Mouse (Mus musculus) left cerebral cortex, adult 11 months (tissue): Measurements from ENCODE around the gene Plcb4.
A peak's percentile ranks its signal among the peaks of the same experiment; 100 is the strongest.
"Not testable (repeated sequence)": the region's sequence is repeated elsewhere in the genome, so short reads cannot be mapped to it uniquely, and the experiment has no call there.

Experiments used
- DNase-seq: peaks from one replicate; pipeline ENCODE4 v3.0.0; 2022; ENCODE audit warnings: low spot score

Plcb4 gene

DNA sequence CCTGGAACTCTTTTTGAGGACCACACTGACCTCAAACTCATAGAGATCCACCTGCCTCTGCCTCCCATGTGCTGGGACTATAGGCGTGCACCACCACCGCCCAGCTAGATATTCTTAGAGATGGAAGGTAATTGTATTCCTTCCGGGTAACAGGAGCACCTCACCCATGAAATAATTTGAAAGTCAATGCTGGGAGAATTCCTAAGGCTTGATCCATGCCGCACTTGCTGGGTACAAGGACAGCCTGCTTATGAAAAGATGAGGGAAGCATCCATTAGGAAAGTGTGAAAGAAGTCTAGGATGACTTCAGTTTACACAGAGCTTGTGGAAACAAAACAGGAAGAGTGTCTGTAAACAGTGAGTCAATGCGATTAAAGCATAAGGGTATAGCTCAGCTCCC lies 232.9 kb downstream of the Plcb4 start:
- no peak for DNase-seq

DNA sequence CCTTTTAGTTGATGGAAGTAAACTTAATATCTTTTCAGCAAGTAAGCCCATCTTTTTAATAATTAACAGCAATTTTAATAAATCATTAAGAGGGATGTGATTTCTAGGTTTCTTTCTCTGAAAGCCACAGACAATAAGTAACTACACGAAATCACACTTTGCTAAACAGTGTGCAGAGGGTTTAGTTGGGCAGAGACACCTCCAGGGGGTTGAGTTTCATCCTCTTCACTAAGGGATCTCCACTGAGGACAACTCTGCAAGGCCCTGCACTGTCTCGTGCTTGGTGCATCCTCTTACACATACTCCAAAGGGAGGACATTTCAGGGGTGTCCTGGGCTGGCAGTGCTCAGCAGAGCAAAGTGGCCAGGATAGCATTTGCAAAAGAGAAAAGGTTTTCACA lies 235.8 kb downstream of the Plcb4 start:
- no peak for DNase-seq

DNA sequence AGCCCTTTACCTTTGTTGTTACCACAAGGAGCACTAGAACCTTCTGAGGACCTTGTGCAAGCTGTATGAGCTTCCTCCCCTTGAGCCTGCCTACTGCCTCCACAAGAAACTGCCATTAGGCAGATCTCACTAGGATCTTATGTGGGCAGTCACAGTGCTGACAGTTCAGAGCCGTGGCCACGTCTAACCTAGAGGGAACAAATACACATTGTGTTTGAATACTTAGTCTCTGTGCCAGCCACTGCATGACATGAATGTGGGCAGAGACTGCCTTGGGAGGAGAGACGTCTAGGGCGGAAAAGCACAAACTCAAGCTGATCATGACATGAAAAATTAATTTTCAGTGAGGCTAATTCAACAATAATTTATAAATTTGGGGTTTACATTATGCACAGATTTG lies 239.2 kb downstream of the Plcb4 start:
- peak; percentile 14 for DNase-seq

DNA sequence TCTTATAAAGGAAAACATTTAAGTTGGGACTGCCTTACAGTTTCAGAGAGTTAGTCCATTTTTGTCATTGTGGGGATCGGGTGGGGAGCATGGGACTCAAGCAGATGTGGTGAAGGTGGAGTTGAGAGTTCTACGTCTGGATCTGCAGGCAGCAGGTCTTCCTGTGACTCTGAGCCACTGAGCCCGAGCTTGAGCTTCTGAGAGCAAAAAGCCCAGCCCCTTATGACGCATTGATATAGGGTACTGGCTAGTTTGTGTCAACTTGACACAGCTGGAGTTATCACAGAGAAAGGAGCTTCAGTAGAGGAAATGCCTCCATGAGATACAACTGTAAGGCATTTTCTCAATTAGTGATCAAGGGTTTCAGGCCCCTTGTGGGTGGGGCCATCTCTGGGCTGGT lies 241.1 kb downstream of the Plcb4 start:
- not testable (repeated sequence) for DNase-seq

DNA sequence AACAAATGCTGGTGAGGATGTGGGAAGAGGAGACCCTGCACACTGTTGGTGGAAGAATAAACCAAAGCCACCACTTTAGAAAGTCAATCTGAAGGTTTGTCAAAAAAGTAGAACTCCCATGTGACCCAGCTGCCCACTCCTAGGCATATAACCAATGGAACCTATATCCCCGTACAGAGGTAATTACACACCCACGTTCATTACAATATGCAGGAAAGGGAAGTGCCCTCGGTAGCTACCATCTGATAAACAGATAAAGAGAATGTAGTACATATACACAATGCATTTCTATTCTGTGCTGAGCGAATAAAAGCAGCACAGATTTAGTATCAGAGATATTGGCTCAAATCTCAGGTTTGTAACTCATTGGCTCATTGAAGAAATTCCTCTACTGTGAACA lies 242.2 kb downstream of the Plcb4 start:
- DNase-seq: no peak

DNA sequence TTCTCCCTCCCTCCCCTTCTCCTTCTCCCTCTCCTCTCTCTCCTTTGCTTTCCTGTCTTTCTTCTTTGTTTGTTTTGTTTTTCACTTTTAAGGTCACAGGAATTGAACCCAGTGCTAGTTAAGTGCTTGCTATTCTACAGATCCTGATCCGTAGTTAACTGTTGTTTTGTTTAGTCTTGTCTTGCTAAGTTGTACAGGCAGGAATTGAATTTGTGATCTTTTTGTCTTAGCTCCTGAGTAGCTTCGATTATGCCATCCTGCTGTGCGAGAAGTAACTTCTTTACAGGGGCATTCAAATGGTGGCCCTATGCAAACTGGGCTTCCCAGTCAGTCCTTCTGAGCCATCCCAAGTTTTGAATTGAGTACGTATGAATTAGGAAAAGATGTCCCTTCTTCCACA lies 245.5 kb downstream of the Plcb4 start:
- no peak for DNase-seq

DNA sequence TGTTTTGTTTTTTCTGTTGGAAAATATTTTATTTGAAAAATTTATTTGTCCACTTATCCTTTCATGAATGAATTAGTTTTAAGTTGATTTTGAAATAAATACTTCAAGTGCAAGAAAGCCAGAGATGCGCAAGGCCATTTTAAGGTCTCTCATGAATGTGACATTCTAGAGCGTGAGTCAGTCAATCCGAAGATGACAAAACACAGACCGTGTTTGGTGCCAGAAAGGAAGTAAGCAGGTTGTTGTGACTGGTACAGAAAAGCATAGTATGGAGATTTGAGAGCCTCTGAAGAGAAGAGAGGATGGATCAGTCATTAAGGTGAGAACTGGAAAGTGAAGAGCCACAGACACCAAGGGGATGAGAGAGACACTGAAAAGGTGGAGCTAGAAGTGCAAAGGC lies 246.0 kb downstream of the Plcb4 start:
- no peak for DNase-seq

DNA sequence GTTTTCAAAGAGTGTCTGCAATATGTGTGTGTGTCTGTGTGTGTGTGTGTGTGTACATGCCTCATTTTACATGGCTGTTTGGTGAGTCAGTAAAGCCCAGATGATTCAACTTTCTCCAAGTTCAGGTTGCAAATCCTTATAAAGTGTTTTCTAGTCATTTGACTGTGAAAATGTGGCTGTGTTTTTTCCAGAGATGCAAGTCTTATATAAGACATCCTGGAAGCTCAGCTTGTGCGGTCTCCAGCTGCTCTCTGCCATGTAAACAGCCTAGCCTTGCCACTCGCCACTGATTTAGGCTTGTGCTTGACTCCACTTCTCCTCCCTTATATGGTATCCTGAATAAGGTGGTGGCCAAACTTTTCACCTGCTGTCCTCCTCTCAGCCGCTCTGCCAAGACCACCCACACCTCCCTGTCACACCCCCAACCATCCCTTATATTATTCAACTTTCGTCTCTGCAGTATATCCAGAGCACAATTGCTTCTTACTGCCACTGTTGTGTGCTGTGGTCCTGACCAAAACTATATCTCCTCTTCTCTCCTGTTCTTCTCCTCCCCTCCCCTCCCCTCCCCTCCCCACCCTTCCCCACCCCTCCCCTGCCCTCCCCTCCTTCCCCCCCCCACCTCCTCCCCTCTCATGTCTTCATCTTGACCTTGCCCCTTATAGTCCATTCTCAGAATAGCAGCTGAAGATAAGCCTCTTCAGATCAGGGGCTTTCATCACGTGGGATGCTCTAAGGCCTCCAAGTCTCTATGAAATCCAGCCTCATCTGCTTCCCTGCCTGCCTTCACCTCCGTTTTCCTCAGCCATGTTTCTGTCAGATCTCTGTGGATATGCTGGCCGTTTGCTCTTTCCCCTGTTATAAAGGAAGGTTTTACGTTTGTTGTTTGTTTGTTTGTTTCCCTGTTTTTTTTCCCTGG lies 255.8 kb downstream of the Plcb4 start:
- DNase-seq: peak; percentile 9

DNA sequence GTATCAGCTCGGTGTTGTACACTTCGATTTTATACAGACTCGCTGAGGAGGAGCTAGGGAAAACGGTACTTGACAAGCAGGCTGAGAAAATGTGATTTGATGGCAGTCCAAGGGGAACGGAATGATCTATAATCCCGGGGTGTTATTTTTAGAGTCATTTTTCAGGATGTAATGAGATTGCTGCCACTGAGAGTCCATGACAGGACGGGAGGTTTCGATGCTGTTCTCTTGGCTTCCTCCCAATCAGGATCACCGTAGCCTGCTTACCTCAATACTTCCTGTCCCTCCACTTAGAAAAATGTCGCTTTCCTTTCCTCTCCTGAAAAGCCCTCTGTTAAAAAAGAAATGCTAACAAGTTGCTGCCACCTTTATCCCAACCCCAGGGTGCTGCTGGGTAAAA lies 257.1 kb downstream of the Plcb4 start:
- no peak for DNase-seq

DNA sequence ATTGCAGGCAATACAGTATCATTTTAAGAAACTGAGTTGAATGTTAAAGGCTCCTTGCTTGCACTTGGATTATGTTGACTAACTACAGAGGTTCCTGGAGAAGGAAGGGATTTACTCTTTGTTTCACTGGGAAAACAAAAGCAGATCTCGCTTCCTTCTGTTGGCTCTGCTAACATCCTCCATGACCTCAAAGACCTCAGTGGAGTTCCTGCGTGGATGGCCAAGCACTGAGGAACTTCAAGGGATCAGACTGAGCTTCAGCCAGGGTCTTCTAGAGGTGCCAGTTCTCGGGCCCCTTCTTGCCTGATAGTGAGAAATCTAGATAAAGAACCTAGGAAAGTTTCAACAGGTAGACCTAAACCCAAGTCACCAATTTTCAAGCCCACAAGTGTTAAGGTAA lies 258.2 kb downstream of the Plcb4 start:
- DNase-seq: no peak

DNA sequence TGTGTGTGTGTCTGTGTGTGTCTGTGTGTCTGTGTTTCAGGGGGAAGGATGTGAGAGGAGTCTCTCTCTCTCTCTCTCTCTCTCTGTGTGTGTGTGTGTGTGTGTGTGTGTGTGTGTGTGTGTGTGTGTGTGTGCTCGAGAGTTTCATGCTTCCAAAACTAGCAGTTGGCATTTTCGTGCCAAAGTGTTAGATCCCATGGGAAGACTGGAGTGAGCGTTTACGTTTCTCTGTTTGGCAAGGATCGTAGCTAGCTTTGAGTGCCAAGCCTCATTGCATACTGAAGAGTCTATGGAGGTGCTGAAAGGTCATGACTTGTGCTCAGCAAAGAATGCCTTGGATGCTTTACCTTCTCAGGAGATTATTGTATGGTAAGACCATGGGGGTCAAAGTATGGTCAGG lies 259.3 kb downstream of the Plcb4 start:
- DNase-seq: no peak

DNA sequence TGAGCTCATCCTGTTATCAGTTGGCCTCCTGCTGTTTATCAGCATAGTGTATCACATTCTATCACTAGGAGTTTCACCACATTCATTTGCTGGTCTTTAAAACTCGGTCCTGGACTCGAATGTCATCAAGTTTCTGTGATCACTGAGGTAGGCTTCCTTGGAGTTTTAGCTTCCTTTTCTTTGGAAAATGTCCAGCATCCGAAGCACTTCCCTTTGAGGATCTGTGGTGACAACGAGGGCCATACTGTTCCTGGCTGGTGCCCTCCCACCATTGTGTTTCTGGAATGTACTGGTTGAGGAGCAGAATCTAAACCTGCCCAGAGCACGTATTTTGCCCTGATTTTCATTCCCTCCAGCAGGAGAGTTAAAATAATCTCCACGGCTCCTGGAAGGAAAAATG lies 260.8 kb downstream of the Plcb4 start:
- DNase-seq: no peak

DNA sequence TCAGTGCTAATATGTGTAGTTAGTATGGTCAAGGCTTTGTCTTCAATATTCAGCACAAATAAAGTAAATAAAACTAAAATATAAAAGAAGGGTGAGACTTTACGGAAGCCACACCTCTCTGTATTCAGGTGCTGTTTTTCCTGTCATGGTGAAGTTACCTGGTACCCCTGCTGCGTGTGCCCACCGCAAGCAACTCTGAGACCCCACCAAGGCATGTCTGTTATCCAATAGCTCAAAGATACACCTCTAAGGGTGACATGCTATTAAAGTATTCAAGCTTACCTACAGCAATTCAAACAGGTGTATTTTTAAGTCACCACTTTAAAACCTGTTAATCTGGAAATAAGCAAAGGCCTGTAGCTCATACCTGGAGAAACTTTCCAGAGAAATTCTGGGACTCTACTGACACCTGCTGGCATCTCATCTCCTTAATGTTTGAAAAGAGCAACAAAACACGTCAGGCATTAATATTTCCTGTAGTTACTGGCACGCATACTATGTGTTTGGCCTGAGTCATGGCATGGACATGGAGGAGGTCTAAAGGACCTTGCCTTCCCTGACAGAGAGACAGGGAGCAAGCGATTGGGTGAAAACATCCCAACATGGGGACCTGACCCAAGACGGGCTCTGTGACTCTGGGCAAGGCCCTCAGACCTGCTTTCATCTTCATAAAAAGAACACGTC lies 268.0 kb downstream of the Plcb4 start:
- peak; percentile 34 for DNase-seq

DNA sequence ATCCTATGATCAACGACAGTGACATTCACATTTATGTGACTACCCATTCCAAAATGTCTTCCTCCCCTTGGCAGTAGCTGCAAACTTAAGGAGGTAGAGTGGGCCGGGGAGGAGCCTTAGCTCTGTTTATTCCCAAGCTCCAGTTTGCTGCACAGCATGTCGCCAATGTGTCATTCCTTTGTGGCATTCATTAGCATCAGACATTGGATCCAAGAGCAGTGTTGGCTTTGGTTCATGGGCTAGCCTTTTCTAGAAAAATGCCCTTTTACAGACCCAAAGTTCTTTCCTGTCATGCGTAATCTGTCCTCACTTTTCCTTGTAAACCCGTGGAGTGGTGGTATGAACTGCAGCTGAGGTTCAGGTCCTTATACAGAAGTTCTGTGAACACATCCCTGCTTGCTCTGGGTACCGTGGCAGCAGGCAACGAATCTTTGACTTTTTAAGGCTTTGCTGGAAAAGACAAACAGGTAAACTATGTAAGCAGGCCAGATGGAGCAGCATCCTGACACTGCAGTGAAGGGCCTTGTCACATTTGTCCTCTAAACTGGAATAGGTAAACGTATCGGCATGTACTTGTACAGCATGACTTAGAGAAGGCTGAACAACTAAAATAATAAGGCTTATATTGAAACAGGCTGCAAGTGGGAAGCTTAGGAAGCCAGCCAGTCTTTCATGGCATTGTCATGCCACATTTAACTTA lies 270.4 kb downstream of the Plcb4 start:
- no peak for DNase-seq

DNA sequence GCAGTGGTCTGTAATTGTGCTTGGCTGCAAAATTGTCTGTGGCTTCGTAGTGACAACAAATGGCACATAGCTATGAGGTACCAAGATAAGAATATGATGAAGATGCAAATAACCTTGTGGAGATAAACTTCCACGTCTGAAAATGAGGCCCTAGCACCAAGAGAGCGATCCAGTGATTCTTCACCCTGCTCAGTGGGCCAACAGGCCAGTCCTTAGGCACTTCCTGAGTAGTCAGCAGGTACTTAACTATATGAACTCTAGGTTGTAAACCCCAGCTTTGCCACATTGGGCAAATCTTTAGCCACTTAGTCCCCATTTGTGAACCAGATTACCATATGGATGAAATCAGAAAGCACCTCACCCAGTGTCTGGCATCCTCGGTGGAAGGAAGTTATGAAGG lies 271.9 kb downstream of the Plcb4 start:
- DNase-seq: no peak

DNA sequence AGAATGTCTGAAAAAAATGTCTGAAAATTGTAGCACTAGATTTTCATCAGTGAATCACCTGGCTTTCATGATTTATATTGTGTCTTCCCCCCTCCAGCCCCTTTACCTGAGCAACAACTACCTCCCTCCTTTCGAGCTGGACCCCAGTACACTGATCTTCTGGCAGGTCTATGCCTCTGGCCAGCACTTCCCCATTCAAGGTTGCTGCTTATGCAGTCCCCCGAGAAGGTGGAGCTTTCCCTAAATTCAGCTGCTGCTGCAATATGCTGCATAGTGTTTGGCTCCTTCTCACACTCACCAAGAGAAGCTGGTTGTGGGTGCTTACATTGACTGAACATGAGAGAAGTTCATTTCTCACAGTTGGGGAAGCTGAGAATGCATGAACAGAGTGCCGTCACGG lies 273.8 kb downstream of the Plcb4 start:
- DNase-seq: no peak

DNA sequence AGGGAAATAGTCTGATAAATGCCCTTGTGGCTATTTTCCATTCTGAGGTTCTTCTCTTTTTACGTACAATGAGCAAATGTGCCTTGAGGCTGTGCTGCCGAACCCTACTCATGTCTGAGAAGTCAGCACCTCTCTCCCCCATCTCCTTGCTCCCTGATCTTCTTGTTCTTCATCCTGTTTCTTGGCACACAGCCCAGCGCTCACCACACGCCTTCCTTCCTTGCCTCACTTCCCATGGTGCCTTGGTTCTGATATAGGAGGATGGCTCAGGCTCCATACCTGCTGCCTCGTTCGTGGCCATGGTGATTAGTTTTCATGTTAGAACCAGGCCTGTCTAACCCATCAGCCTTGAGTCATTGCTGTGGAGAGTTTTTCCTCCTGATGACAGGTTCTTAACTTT lies 277.6 kb downstream of the Plcb4 start:
- no peak for DNase-seq

DNA sequence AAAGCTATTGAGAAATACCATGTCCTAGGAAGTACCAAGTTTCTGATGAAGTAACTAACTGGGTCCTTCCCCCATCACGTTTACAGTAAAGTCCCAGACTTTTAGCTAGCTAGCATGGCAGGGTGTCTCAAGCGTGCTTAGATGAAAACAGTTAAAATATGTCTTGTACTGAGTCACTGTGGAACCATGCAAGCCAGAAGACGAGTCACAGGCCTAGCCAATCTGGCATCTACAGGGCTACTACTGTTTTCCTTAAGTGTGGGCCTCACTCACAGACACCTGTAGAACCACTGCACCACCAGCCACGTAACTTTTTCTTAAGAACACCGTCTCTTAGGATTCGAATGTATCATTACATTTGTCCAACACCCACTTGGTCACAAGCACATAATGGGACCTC lies 278.8 kb downstream of the Plcb4 start:
- no peak for DNase-seq

DNA sequence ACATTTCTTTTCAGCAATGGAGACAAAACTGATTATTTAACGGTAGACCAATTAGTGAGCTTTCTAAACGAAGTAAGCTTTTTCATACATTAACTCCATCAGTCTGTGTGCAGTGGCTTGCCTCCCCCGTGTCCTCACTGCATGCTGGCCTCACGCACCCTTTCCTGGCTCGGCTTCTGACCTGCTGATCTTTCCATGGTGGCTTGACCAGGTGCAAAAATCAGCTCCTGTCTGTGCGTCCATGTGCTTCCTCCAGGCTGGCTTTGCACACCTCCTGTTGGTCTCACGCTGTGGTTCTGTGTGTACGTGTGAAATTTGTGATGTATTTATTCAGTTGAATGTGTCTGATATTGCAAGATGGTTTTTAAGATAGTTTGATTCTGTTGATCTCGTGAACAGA lies 281.1 kb downstream of the Plcb4 start:
- no peak for DNase-seq

DNA sequence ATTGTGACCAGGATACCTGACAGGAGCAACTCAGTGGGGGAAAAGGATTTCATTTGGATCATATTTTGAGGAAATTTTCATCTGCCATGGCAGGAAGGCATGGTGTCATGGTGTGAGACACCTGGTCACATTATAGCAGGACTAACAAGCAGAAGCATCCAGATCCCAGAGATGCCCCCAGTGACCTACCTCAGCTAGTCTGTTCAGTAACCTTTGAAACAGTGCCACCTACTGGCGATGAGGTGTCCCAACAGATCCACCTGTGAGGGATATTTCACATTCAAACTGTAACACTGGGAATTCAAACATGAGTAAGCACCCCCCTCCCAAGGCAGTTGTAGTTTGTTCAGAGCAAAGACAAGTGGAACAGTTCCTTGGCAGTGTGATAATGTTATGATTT lies 289.0 kb downstream of the Plcb4 start:
- no peak for DNase-seq

DNA sequence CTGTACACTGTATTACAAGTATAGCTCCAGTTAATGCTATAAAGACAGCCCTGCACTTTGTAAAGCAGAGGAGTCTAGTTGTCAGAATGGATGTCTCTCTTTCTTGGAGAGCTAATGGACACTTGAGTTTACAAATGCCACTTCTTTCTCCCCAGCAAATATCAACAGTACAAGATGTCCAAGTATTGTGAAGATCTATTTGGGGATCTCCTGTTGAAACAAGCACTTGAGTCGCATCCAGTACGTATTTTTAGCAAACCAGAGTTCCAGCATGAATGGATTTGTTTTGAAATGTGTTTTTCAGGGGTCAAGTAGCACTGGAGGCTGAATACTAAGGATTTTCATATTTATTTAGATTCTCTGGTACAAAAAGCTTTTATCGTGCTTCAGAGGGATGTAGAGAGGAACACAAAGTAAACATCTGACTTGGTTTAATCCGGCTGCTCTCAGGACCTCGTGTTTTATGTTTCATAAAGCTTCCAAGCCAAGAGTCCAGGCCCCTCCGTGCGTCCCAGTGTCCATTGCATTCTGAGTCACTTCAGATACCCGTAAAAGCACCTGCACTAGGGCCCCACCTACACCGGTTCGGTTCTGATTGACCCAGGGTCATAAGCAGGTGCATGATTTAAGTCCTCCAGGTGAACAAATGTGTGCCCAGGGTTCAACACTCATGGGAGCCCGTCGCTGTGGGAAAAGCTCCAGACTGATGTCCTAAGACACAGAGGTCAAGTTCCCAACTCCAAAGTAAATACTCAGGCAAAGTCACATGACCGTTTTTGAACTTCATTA lies 296.1 kb downstream of the Plcb4 start:
- no peak for DNase-seq

DNA sequence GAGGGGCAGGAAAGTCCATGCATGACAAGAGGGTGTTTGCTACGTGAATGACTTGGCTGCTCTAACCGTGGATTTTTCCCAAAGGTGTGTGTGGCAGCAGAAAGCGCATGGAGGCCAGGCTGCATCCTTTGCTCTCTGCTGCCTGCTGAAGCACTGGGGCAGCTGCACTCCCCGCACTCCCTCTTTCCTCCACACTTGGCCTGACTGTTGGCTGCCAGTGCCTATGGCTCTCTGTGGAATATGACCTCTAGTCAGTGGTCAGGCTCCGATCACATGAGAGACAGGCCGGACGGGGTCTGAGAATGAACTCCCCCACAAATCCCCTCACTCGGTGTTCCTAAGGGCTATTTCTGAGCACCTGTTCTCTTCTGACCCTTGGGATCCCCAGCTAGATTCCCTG lies 297.0 kb downstream of the Plcb4 start:
- DNase-seq: no peak
